Mouse (Mus musculus) cerebral cortex, adult 2 months (tissue): ENCODE measurements around the gene Slc25a30.

Experiments used
- WGBS: fragments of 180-500 bp; shearing (Covaris S2); methylation state at CpG from one replicate; pipeline ENCODE4 v1.1.7; 2018; 5-methylcytosine and 5-hydroxymethylcytosine counted together

Gene Slc25a30

DNA sequence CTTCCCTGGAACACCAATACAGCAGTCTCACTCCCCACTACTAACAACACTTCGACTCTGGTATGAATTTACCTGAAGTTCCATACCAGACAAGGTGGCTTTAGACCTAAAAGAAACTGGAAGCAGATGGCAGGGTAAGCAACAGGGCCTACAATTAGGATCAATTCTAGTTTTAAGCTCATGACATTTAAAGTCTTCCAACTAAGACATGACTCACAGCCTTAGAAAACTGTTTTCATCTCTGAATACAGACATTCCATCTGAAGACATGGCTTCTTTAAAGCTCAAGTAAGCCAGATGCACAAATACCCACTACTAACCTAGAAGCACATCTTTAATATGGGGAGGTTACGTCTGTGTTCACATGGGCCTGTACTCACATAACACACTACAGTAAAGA, 38.9 kb downstream of the Slc25a30 start:
- 56% methylated on average over 2 of the region's 2 CpGs for WGBS

- WGBS: 86% methylated on average over 3 of the region's 3 CpGs
Observed at GRCm38 (mm10) chr14:75741904-75742303, 44.9 kb downstream of the Slc25a30 start.

GRCm38 (mm10) chr14:75735597-75735996, 51.2 kb downstream of the Slc25a30 start:
- WGBS: 95% methylated on average over 3 of the region's 3 CpGs

DNA sequence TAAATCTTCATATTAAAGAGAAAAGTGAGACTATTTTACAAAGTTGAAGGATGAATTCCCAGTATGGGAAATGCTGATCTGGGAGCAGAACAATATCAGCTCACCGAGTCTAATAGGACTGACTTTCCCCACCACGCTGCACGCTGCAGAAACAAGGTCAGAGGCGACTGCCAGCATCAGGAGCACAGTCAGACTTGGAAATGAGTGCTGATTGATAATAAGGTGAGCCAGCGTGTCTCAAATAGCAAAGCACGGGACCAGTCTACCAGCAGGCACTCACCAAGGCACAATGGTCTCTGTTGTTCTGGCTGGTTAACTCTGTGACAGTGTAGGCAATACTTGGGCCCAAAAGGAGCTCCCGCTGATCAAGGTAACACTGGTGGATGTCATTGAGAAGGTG, 54.2 kb downstream of the Slc25a30 start:
- 77% methylated on average over 7 of the region's 7 CpGs for WGBS

- WGBS: 59% methylated on average over 2 of the region's 2 CpGs
Observed at GRCm38 (mm10) chr14:75731361-75731760, 55.5 kb downstream of the Slc25a30 start.

- 72% methylated on average over 5 of the region's 5 CpGs for WGBS
Observed at GRCm38 (mm10) chr14:75728111-75728510, 58.7 kb downstream of the Slc25a30 start.

GRCm38 (mm10) chr14:75727046-75727445, 59.8 kb downstream of the Slc25a30 start:
- 65% methylated on average over 4 of the region's 4 CpGs for WGBS

DNA sequence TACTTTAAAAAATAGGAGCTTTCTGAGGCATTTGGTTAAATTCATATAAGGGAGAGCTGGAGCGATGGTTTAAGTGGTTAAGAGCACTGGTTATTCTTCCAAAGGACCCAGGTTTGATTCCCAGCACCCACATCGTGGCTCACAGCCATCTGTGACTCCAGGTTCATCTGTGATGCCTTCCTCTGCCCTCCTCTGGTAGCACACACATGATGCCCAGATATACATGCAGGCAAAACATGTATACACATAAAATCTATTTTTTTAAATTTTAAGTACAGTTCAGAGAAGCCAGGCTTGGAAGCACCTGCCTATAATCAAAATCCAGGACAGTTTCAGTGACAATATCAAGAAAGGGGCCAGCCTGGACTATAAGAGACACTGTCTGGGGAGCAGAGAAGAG, 64.0 kb downstream of the Slc25a30 start:
- WGBS: 98% methylated on average over 2 of the region's 2 CpGs

- WGBS: 52% methylated on average over 12 of the region's 12 CpGs
Observed at GRCm38 (mm10) chr14:75721977-75722563, 64.8 kb downstream of the Slc25a30 start.

GRCm38 (mm10) chr14:75720121-75720520, 66.7 kb downstream of the Slc25a30 start:
- 89% methylated on average over 5 of the region's 5 CpGs for WGBS

- 81% methylated on average over 4 of the region's 4 CpGs for WGBS
Observed at GRCm38 (mm10) chr14:75716410-75716809, 70.4 kb downstream of the Slc25a30 start.

DNA sequence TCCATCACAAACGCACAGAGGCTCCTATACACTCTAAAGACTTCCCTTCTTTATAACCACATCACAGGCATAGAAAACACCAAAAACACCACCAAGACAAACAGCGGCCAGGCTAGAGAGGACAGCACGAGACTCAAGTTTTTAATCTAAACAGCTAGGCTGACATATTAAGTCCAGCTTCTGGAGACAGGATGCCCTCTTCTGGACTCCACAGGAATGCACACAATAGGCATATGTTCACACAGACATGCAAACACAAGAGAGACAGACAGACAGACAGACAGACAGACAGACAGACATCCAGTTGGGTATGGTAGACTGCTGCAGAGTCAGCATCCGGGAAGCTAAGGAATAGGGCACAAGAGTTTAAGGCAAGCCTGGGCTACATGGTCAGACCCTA, 73.2 kb downstream of the Slc25a30 start:
- WGBS: 68% methylated on average over 4 of the region's 4 CpGs

DNA sequence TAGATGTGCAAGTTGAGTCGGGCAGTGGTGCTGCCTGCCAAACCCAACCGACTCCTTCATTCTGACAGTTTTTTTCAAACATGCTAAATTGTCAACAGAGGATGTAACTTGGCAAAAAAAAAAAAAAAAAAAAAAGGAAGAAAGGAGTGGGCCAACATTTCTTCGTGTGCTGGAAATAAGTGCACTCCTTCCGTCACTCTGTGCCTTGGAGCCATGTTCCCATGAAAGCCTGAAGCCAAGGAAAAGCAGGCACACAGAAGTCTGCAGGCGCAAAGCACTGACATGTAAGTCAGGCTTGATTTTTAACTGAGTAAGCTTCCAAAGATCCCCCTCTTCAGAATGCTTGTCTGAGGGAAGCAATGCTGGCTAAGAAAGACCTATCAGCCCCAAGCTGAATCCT, 74.2 kb downstream of the Slc25a30 start:
- WGBS: 40% methylated on average over 5 of the region's 5 CpGs

GRCm38 (mm10) chr14:75711731-75712130, 75.1 kb downstream of the Slc25a30 start:
- WGBS: 98% methylated on average over 3 of the region's 3 CpGs
